Mouse (Mus musculus) liver, adult (tissue): ENCODE measurements around the gene Arhgap30.

Experiments
- GATA4 ChIP-seq: IDR thresholded peaks from 2 replicates; pipeline ENCODE4 v1.6.1; 2014; ENCODE audit warnings: mild to moderate bottlenecking, low read length; ENCODE audit not compliant: insufficient replicate concordance

The Arhgap30 gene

GRCm38 (mm10) chr1:171361106-171362103 lies 27.3 kb upstream of the Arhgap30 start:
- TF ChIP-seq GATA4 = no peak

GRCm38 (mm10) chr1:171365934-171366333 lies 22.8 kb upstream of the Arhgap30 start:
- no peak for TF ChIP-seq GATA4

- no peak for TF ChIP-seq GATA4
Measured at GRCm38 (mm10) chr1:171369845-171370556, 18.8 kb upstream of the Arhgap30 start, which contains the start of gene Nectin4. TSS of gene Nectin4 (plus strand) at chr1:171370099.

- no peak for TF ChIP-seq GATA4
Measured at GRCm38 (mm10) chr1:171372880-171373279, 15.9 kb upstream of the Arhgap30 start.

GRCm38 (mm10) chr1:171373946-171374345 lies 14.8 kb upstream of the Arhgap30 start:
- TF ChIP-seq GATA4 = no peak

GRCm38 (mm10) chr1:171375646-171376097 lies 13.1 kb upstream of the Arhgap30 start:
- no peak for TF ChIP-seq GATA4

GRCm38 (mm10) chr1:171378298-171378697 lies 10.5 kb upstream of the Arhgap30 start:
- no peak for TF ChIP-seq GATA4

- TF ChIP-seq GATA4 = no peak
Measured at GRCm38 (mm10) chr1:171379935-171380599, 8.7 kb upstream of the Arhgap30 start.

- TF ChIP-seq GATA4 = no peak
Measured at GRCm38 (mm10) chr1:171382096-171382620, 6.6 kb upstream of the Arhgap30 start.

- TF ChIP-seq GATA4 = no peak
Measured at GRCm38 (mm10) chr1:171384361-171384760, 4.4 kb upstream of the Arhgap30 start.

- TF ChIP-seq GATA4 = no peak
Measured at GRCm38 (mm10) chr1:171385171-171385570, 3.6 kb upstream of the Arhgap30 start.

GRCm38 (mm10) chr1:171387099-171387498 lies 1.7 kb upstream of the Arhgap30 start:
- TF ChIP-seq GATA4 = no peak

GRCm38 (mm10) chr1:171390101-171390500 lies 1.3 kb downstream of the Arhgap30 start:
- no peak for TF ChIP-seq GATA4

- no peak for TF ChIP-seq GATA4
Measured at GRCm38 (mm10) chr1:171401821-171402220, 13.1 kb downstream of the Arhgap30 start.

- no peak for TF ChIP-seq GATA4
Measured at GRCm38 (mm10) chr1:171402991-171403390, 14.2 kb downstream of the Arhgap30 start.
